Mouse (Mus musculus): ENCODE measurements around the gene Aff3. TPM values are rescaled to one million over a fixed set of nuclear protein-coding genes. Genes with fewer than 3 reads are reported as not detected.

Aff3 gene
- polyA plus RNA-seq, 1 experiment, result 16.9 TPM

DNA sequence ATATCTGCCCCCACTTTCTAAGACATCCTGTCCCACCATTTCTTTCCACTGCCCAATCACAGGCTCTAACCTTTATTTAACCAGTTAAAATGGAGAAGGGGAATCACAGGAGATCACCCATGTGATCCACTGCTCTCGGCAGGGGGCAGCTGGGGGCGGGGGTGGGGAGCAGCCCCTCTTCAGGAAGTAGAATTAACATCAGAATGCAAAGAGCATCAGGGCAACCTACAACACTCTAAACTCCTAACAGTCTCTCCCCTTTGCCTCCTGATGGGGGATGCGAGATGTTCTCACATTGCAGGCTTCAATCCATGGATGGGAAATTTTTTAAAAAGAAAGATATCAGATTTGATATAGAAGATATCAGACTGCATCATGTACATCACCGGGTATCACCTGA lies 42.9 kb downstream of the Aff3 start:
- WGBS, result 75% methylated on average over 4 of the region's 4 CpGs
- DNase-seq, result no peak
- no peak for TF ChIP-seq CTCF (IDR thresholded peaks at IDR 0.05; ENCODE audit: insufficient read depth, low read length)
- no peak for TF ChIP-seq POLR2A (IDR thresholded peaks at IDR 0.05; ENCODE audit: borderline replicate concordance, extremely low read depth, low read depth, low read length)
- Histone ChIP-seq H3K4me3 (replicated peaks; ENCODE audit: extremely low read depth, low read depth, low read length) (no peak overlapping the region), H3K4me1 (ENCODE audit: control insufficient read depth, insufficient read depth, low read length) (peaks cover 3% of the 10 kb centered on the region)

DNA sequence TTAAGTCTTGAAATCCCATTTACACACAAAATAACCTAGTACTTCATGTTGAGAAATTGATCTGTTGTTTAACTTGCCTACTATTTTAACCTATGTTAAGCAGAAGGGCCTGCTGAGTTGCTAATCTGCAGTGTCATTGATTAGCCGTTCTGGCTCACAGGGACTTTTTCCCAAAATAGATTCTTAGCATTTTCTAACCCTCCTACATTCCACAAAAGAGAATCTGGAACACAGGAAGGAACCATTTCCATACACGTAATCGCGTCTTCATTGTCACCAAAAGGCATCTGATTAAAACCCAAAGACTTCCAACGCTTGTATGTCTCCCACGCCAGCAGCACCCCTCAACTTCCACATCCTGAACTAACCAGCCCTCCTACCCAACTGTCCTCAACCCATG lies 44.4 kb downstream of the Aff3 start:
- Histone ChIP-seq H3K4me3 (replicated peaks; ENCODE audit: extremely low read depth, low read depth, low read length) (no peak overlapping the region), H3K4me1 (ENCODE audit: control insufficient read depth, insufficient read depth, low read length) (no peaks in the 10 kb centered on the region; the same call in none of the 2 replicates)
- WGBS, result 80% methylated on average over 6 of the region's 6 CpGs
- no peak for TF ChIP-seq POLR2A (IDR thresholded peaks at IDR 0.05; ENCODE audit: borderline replicate concordance, extremely low read depth, low read depth, low read length)
- TF ChIP-seq CTCF (IDR thresholded peaks at IDR 0.05; ENCODE audit: insufficient read depth, low read length), result no peak
- DNase-seq, result no peak

DNA sequence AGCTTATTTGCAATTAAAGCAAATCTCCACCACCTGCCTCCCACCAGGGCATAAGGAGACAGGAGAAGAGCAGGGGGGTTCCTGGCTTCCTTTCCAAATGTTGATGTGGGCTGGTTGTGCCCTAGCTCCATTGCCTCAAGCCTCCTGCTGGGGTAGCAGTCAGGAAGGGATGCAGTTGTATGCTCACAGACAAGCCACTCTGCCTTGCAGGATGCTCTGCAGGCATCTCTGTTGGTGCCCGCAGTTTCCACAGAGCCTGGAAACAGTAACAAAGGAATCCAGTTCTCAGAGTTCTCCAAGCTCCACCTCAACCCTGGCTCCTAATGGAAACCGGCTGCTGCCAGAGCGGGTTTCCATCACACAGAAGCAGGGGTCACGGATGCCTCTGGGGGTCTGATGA lies 58.0 kb downstream of the Aff3 start:
- peaks cover 7% of the 10 kb centered on the region for H3K4me1 ChIP-seq (ENCODE audit: control insufficient read depth, insufficient read depth, low read length)
- 82% methylated on average over 4 of the region's 4 CpGs for WGBS
- TF ChIP-seq POLR2A (IDR thresholded peaks at IDR 0.05; ENCODE audit: borderline replicate concordance, extremely low read depth, low read depth, low read length) (no peak), CTCF (IDR thresholded peaks at IDR 0.05; ENCODE audit: insufficient read depth, low read length) (no peak)

DNA sequence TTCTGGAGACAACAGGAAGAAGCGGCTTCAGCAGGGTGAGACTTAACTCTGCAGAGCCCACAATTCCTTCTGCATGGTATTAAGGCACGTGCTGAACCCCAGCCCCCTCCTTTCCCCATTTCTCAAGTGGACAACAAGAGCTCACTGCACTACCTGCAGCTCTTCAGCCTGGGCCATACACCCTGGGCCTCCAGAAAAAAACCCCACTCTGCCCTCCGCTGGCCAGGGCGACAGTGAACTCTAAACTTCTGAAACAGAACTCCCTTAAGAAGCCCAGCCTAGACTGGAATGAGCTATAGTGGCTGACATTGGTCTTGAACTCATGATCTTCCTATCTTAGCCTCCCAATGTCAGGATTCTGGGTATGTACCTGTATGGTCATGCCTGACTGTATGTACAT lies 59.3 kb downstream of the Aff3 start:
- WGBS, result 70% methylated on average over 4 of the region's 4 CpGs

More for the DNA sequence above, 58.0 kb downstream of the Aff3 start:
- DNase-seq, result no peak
- no peak overlapping the region for H3K4me3 ChIP-seq (replicated peaks; ENCODE audit: extremely low read depth, low read depth, low read length)

DNA sequence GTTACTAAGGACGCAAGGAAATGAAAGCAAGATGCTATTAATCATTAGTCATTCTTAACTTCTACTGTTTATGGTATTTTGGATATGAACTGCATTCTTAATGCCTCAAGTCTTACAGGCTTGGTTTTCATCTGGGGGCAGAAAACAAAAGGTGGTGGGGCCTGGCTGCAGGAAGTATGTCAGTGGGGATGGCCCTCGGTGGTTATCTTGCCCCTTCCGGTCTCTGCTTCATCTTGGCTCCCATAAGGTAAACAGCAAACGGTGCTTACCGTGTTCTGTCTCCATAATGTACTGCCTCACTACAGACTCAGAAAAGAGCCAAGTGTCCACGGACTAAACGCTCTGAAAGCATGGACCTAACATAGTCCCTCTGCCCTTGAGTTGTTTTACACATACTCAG lies 60.1 kb downstream of the Aff3 start:
- no peak for DNase-seq
- TF ChIP-seq CTCF (IDR thresholded peaks at IDR 0.05; ENCODE audit: insufficient read depth, low read length), result no peak
- TF ChIP-seq POLR2A (IDR thresholded peaks at IDR 0.05; ENCODE audit: borderline replicate concordance, extremely low read depth, low read depth, low read length), result no peak
- 45% methylated on average over 7 of the region's 7 CpGs for WGBS
- H3K4me1 ChIP-seq (ENCODE audit: control insufficient read depth, insufficient read depth, low read length), result peaks cover 7% of the 10 kb centered on the region
- no peak overlapping the region for H3K4me3 ChIP-seq (replicated peaks; ENCODE audit: extremely low read depth, low read depth, low read length)

More for the DNA sequence above, 59.3 kb downstream of the Aff3 start:
- Histone ChIP-seq H3K4me1 (ENCODE audit: control insufficient read depth, insufficient read depth, low read length) (peaks cover 7% of the 10 kb centered on the region), H3K4me3 (replicated peaks; ENCODE audit: extremely low read depth, low read depth, low read length) (no peak overlapping the region)
- TF ChIP-seq POLR2A (IDR thresholded peaks at IDR 0.05; ENCODE audit: borderline replicate concordance, extremely low read depth, low read depth, low read length), result no peak
- TF ChIP-seq CTCF (IDR thresholded peaks at IDR 0.05; ENCODE audit: insufficient read depth, low read length), result 0 out of 2 replicates have a peak, but pooled peaks have one; percentile 16
- DNase-seq, result no peak

DNA sequence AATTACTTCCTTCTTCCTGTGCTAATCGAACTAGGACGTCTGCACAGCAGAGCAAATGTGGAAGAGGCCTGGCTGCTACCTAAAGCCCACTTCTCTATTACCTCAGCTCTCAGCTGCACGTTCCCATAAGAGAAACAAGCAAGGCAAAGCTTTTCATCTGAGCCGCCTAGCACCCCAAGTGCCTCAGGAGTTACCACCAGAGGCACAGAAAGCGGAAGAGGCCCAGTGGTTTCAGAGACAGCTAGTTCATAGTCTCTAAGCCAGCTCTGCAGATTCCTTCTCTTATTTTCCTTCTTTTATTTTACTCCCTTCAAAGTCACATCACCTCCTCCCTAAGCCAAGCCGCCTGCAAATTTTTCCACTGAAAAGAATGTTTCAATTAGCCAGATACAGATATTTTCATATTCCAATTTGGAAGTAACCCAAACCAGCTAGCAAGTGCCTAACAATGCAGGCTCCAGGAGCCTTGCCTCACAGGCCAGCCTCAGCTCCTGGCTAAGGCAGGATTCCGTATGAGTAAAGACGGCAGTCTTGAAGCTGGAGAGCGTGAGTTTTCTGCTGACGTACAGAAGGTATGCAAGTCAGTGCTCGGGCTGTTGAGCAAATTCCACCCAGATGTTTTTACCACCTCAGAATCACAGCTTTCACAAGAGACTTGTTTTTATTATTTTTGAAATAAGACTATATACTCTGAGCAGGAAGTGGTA lies 62.8 kb downstream of the Aff3 start:
- DNase-seq, result no peak
- no peak for TF ChIP-seq POLR2A (IDR thresholded peaks at IDR 0.05; ENCODE audit: borderline replicate concordance, extremely low read depth, low read depth, low read length)
- TF ChIP-seq CTCF (IDR thresholded peaks at IDR 0.05; ENCODE audit: insufficient read depth, low read length), result no peak
- Histone ChIP-seq H3K4me3 (replicated peaks; ENCODE audit: extremely low read depth, low read depth, low read length) (no peak overlapping the region), H3K4me1 (ENCODE audit: control insufficient read depth, insufficient read depth, low read length) (peaks cover 10% of the 10 kb centered on the region)
- WGBS, result 58% methylated on average over 11 of the region's 11 CpGs

DNA sequence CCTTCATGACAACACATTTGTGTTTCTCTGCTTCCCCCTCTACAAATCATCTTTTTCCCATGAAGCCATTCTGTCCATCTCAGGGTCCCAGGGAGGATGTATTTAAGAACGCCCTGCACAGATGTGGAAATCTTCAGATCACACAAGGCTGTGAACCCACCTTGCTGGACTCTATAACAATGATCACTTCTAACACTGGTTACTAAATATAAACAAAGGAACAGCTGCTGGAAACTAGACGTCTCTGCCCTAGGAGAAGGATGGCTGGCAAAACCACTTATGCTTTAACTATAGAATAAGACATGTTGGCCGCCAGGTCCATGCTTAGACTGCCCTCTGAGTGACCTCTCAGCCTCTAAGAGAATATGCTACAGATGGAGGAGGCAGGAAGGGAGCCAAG lies 69.4 kb downstream of the Aff3 start:
- Histone ChIP-seq H3K4me1 (ENCODE audit: control insufficient read depth, insufficient read depth, low read length) (peaks cover 11% of the 10 kb centered on the region), H3K4me3 (replicated peaks; ENCODE audit: extremely low read depth, low read depth, low read length) (no peak overlapping the region)
- WGBS, result 55% methylated on average over 3 of the region's 3 CpGs
- DNase-seq, result no peak
- TF ChIP-seq CTCF (IDR thresholded peaks at IDR 0.05; ENCODE audit: insufficient read depth, low read length) (no peak), POLR2A (IDR thresholded peaks at IDR 0.05; ENCODE audit: borderline replicate concordance, extremely low read depth, low read depth, low read length) (no peak)

DNA sequence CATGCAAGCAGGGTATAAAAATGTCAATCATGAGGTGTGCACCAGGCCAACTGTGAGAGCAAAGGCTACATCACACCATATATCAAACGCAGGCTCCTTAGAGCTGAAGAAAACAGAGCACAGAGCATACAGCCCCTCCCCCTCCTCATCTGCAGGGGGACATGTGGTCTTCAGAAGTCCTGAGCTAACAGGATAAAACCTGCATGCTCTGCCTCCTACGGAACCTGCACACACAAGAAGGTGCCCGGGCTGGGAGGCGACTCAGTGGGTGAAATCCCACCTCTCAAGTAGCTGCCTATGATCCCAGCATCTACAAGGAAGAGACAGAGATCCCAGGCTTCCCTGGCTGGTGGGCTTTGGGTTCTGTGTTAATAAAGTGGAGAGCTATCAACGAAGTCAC lies 70.0 kb downstream of the Aff3 start:
- WGBS, result 79% methylated on average over 5 of the region's 5 CpGs
- TF ChIP-seq CTCF (IDR thresholded peaks at IDR 0.05; ENCODE audit: insufficient read depth, low read length) (no peak), POLR2A (IDR thresholded peaks at IDR 0.05; ENCODE audit: borderline replicate concordance, extremely low read depth, low read depth, low read length) (no peak)
- no peak for DNase-seq
- Histone ChIP-seq H3K4me3 (replicated peaks; ENCODE audit: extremely low read depth, low read depth, low read length) (no peak overlapping the region), H3K4me1 (ENCODE audit: control insufficient read depth, insufficient read depth, low read length) (peaks cover 11% of the 10 kb centered on the region)

DNA sequence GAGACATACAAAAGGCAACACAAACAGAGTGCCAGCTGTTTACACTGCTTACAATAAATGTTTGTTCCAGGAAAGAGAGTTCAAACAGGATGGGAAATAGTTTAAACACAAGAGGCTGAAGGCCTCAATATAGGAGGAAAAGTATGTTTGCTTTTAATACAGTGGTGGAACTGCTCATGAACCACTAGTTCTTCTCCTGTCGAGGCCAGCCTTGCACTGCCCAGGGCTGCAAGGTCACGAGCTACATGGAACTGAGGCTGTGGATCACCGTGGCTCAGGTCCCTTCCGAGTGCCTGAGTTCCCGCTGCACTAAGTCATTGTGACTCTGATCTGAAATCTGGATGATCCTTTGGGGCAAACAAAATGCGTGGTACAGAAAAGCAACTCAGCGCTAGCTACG lies 73.6 kb downstream of the Aff3 start:
- Histone ChIP-seq H3K4me1 (ENCODE audit: control insufficient read depth, insufficient read depth, low read length) (peaks cover 14% of the 10 kb centered on the region), H3K4me3 (replicated peaks; ENCODE audit: extremely low read depth, low read depth, low read length) (no peak overlapping the region)
- TF ChIP-seq POLR2A (IDR thresholded peaks at IDR 0.05; ENCODE audit: borderline replicate concordance, extremely low read depth, low read depth, low read length) (no peak; the same call in 1 of the 2 replicates), CTCF (IDR thresholded peaks at IDR 0.05; ENCODE audit: insufficient read depth, low read length) (no peak)
- DNase-seq, result no peak
- WGBS, result 45% methylated on average over 8 of the region's 8 CpGs

DNA sequence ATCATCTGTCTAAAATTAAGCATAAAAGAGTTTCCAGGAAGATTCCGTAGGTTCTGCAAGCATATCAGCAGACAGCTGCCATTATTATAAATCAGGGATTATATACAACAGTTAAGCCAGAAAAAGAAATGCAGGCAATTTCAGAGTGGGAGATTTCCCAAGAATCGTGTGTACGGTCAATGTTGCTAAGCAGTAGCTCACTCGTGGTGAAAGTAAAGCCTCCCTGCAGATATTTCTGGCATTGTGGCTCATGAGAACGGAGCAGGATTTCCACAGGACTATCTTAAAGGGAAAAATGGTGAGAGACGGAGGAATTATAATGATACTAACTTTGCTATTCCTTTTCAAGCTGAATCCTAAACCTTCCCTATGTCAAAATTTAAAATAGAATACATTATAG lies 76.0 kb downstream of the Aff3 start:
- DNase-seq, result no peak
- peaks cover 14% of the 10 kb centered on the region for H3K4me1 ChIP-seq (ENCODE audit: control insufficient read depth, insufficient read depth, low read length)
- TF ChIP-seq POLR2A (IDR thresholded peaks at IDR 0.05; ENCODE audit: borderline replicate concordance, extremely low read depth, low read depth, low read length), result no peak
- TF ChIP-seq CTCF (IDR thresholded peaks at IDR 0.05; ENCODE audit: insufficient read depth, low read length), result no peak
- WGBS, result 74% methylated on average over 6 of the region's 6 CpGs
- H3K4me3 ChIP-seq (replicated peaks; ENCODE audit: extremely low read depth, low read depth, low read length), result no peak overlapping the region

Measured in lung, adult 2 months (tissue).